Mouse (Mus musculus) hindbrain, embryonic 16.5 days (tissue): ENCODE measurements around the gene Gna12. TPM values are rescaled to one million over a fixed set of nuclear protein-coding genes. Genes with fewer than 3 reads are reported as not detected.

ENCODE experiments used
- ATAC-seq: fragments of 200-750 bp; cut with Nextera tagmentation; 2 replicates; pipeline ENCODE4 v1.8.0; 2017; ENCODE audit warnings: moderate TSS enrichment, moderate library complexity
- H3K27ac ChIP-seq: fragments of 300-500 bp; sonication (generic); 2 replicates; pipeline ENCODE4 v1.5.1; 2014; ENCODE audit warnings: low read depth, mild to moderate bottlenecking, control low read depth, low read length, moderate library complexity
- H3K27me3 ChIP-seq: fragments of 300-500 bp; sonication (generic); replicated peaks from 2 replicates; pipeline ENCODE4 v1.6.1; 2014; ENCODE audit warnings: low read length; ENCODE audit not compliant: control insufficient read depth, insufficient read depth
- H3K36me3 ChIP-seq: fragments of 300-500 bp; sonication (generic); 2 replicates; pipeline ENCODE4 v1.6.1; 2014; ENCODE audit warnings: mild to moderate bottlenecking, low read length, moderate library complexity, mixed read lengths; ENCODE audit not compliant: control insufficient read depth, insufficient read depth
- H3K4me1 ChIP-seq: fragments of 300-500 bp; sonication (generic); 2 replicates; pipeline ENCODE4 v1.6.1; 2014; ENCODE audit warnings: low read depth, low read length; ENCODE audit not compliant: control insufficient read depth, insufficient read depth
- H3K4me2 ChIP-seq: fragments of 300-500 bp; sonication (generic); 2 replicates; pipeline ENCODE4 v1.6.1; 2014; ENCODE audit warnings: mild to moderate bottlenecking, low read length, control low read depth, moderate library complexity
- H3K4me3 ChIP-seq: fragments of 300-500 bp; sonication (generic); 2 replicates; pipeline ENCODE4 v1.5.1; 2014; ENCODE audit warnings: mild to moderate bottlenecking, low read length, control low read depth, moderate library complexity
- H3K9ac ChIP-seq: fragments of 300-500 bp; sonication (generic); 2 replicates; pipeline ENCODE4 v1.6.1; 2014; ENCODE audit warnings: low read depth, mild to moderate bottlenecking, control low read depth, low read length, moderate library complexity
- H3K9me3 ChIP-seq: fragments of 300-500 bp; sonication (generic); 2 replicates; pipeline ENCODE4 v1.6.1; 2014; ENCODE audit warnings: mild to moderate bottlenecking, low read length, moderate library complexity; ENCODE audit not compliant: control insufficient read depth
- WGBS: fragments of 180-500 bp; shearing (Covaris S2); extraction: QIAGEN DNeasy Blood & Tissue Kit; methylation state at CpG from one replicate; pipeline ENCODE4 v1.1.7; 2014; 5-methylcytosine and 5-hydroxymethylcytosine counted together
- polyA plus RNA-seq: library from polyadenylated mRNA; unstranded; fragments of >200 nt; fragmentation: Nextera tagmentation; extraction: Ambion mirVana; gene quantifications from 2 replicates; pipeline ENCODE4 v1.2.1, GENCODE M21; 2015

Gene Gna12
- polyA plus RNA-seq, 1 experiment from 2014 or later: 11.1 TPM

- H3K4me1 ChIP-seq: peaks cover 43% of the 10 kb centered on the region
- no peak for ATAC-seq
- H3K27ac ChIP-seq: no peak overlapping the region
Measured at GRCm38 (mm10) chr5:140795176-140795575, 35.1 kb downstream of the Gna12 start.

DNA sequence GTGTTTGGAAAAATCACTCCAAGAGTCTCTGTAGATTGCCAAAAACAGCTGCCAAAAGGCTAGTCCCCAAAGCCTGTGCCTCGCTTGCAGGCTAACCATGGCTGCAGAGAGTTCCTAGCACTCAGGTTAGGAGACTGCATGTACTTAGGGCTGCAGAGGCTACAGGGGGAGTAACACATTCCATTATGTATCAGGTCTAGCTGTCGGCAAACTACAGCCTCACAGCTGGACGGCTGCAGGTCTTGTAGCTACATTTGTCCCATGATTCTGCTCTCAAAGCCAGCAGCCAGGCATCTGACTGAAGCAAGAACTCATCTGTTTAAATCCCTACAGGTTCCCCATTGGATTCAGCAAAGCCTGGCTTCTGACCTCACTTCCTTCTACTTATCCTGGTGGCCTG, 35.5 kb downstream of the Gna12 start:
- H3K9ac ChIP-seq: no peak overlapping the region

More at GRCm38 (mm10) chr5:140795176-140795575, 35.1 kb downstream of the Gna12 start:
- H3K27me3 ChIP-seq: no peaks in the 10 kb centered on the region
- no peaks in the 10 kb centered on the region for H3K36me3 ChIP-seq
- H3K9me3 ChIP-seq: no peaks in the 10 kb centered on the region
- H3K4me3 ChIP-seq: no peak overlapping the region
- no peak overlapping the region for H3K9ac ChIP-seq
- H3K4me2 ChIP-seq: no peak overlapping the region
- 61% methylated on average over 2 of the region's 2 CpGs for WGBS

GRCm38 (mm10) chr5:140792233-140792632, 38.0 kb downstream of the Gna12 start:
- H3K9ac ChIP-seq: no peak overlapping the region
- H3K27ac ChIP-seq: peak overlapping the region; percentile 87
- 58% methylated on average over 5 of the region's 5 CpGs for WGBS
- no peak overlapping the region for H3K4me2 ChIP-seq
- H3K4me1 ChIP-seq: peaks cover 42% of the 10 kb centered on the region
- no peak for ATAC-seq
- H3K27me3 ChIP-seq: no peaks in the 10 kb centered on the region
- H3K36me3 ChIP-seq: no peaks in the 10 kb centered on the region
- H3K9me3 ChIP-seq: no peaks in the 10 kb centered on the region
- H3K4me3 ChIP-seq: no peak overlapping the region

More for the DNA sequence above, 35.5 kb downstream of the Gna12 start:
- H3K4me2 ChIP-seq: no peak overlapping the region
- no peaks in the 10 kb centered on the region for H3K27me3 ChIP-seq
- peaks cover 47% of the 10 kb centered on the region for H3K4me1 ChIP-seq
- 35% methylated on average over 3 of the region's 3 CpGs for WGBS
- H3K36me3 ChIP-seq: no peaks in the 10 kb centered on the region
- no peak overlapping the region for H3K4me3 ChIP-seq
- no peak for ATAC-seq
- no peaks in the 10 kb centered on the region for H3K9me3 ChIP-seq
- H3K27ac ChIP-seq: 0 out of 2 replicates have a peak overlapping the region, but pooled peaks have one; percentile 32

GRCm38 (mm10) chr5:140790937-140791877, 39.0 kb downstream of the Gna12 start:
- H3K4me2 ChIP-seq: peak overlapping the region; percentile 25; the same call in 1 of the 2 replicates
- peak overlapping the region; percentile 25; the same call in 1 of the 2 replicates for H3K9ac ChIP-seq
- peak overlapping the region; percentile 87 for H3K27ac ChIP-seq
- H3K4me1 ChIP-seq: peaks cover 42% of the 10 kb centered on the region
- peak; percentile 79 for ATAC-seq
- H3K36me3 ChIP-seq: no peaks in the 10 kb centered on the region
- no peak overlapping the region for H3K4me3 ChIP-seq
- WGBS: 31% methylated on average over 9 of the region's 9 CpGs
- no peaks in the 10 kb centered on the region for H3K9me3 ChIP-seq
- H3K27me3 ChIP-seq: no peaks in the 10 kb centered on the region

GRCm38 (mm10) chr5:140790392-140790791, 39.8 kb downstream of the Gna12 start:
- no peaks in the 10 kb centered on the region for H3K27me3 ChIP-seq
- ATAC-seq: no peak
- peak overlapping the region; percentile 87 for H3K27ac ChIP-seq
- H3K9ac ChIP-seq: no peak overlapping the region
- WGBS: 56% methylated on average over 2 of the region's 2 CpGs
- peaks cover 42% of the 10 kb centered on the region for H3K4me1 ChIP-seq
- no peaks in the 10 kb centered on the region for H3K9me3 ChIP-seq
- H3K4me3 ChIP-seq: no peak overlapping the region
- H3K4me2 ChIP-seq: no peak overlapping the region
- H3K36me3 ChIP-seq: no peaks in the 10 kb centered on the region

DNA sequence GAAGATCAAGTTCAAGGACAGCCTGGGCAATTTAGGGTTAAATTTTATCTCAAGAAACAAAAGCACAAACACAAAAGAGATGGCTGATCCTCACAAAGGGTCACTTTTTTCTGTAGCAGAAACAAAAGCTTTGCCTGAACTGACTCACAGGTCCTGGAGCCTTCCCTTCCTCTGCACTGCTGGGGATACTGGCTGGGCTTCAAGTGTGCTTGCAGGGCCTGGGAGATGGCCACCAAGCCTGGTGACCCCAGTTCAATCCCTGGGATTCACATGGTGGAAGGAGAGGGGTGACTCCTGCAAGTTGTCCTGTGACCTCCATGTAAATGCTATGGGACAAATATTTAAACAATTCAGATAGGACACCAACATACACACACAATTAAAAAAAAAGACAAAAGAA, 40.7 kb downstream of the Gna12 start:
- H3K4me2 ChIP-seq: no peak overlapping the region
- no peak for ATAC-seq
- H3K4me1 ChIP-seq: peaks cover 34% of the 10 kb centered on the region
- no peak overlapping the region for H3K9ac ChIP-seq
- H3K36me3 ChIP-seq: 0 out of 2 replicates have a peak, but pooled peaks cover under 1% of the 10 kb centered on the region
- no peaks in the 10 kb centered on the region for H3K27me3 ChIP-seq
- no peak overlapping the region for H3K4me3 ChIP-seq
- peak overlapping the region; percentile 41 for H3K27ac ChIP-seq
- no peaks in the 10 kb centered on the region for H3K9me3 ChIP-seq

- peaks cover 16% of the 10 kb centered on the region for H3K36me3 ChIP-seq
- H3K27me3 ChIP-seq: no peaks in the 10 kb centered on the region
- H3K9me3 ChIP-seq: no peaks in the 10 kb centered on the region
- peak; percentile 67; the same call in 1 of the 2 replicates for ATAC-seq
- no peak overlapping the region for H3K4me3 ChIP-seq
- WGBS: 81% methylated on average over 13 of the region's 13 CpGs
- H3K4me1 ChIP-seq: peaks cover 7% of the 10 kb centered on the region; the same call in 1 of the 2 replicates
- H3K27ac ChIP-seq: 0 out of 2 replicates have a peak overlapping the region, but pooled peaks have one; percentile 14
- no peak overlapping the region for H3K4me2 ChIP-seq
- no peak overlapping the region for H3K9ac ChIP-seq
Measured at GRCm38 (mm10) chr5:140785240-140785872, 44.9 kb downstream of the Gna12 start.

DNA sequence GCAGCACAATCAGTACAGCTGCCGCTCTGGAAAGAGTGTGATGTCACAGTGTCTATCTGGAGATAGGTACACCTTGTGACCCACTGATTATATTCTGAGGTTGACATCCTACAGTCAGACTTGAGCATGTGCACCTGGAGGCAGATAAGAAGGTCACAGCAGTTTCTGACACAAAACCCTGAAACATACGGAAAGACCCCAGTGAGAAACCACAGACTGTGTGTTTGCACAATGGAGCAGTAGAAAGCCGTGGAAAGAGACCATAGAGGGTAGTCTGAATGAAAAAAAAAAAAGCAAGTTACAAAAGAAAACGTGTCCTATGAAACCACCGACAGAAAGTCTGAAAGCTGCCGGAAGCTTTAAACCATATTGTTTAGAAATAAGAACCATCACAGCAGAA, 45.9 kb downstream of the Gna12 start:
- no peaks in the 10 kb centered on the region; the same call in 1 of the 2 replicates for H3K4me1 ChIP-seq
- H3K9me3 ChIP-seq: no peaks in the 10 kb centered on the region
- H3K9ac ChIP-seq: no peak overlapping the region
- 89% methylated on average over 6 of the region's 6 CpGs for WGBS
- no peak overlapping the region for H3K4me3 ChIP-seq
- peaks cover 16% of the 10 kb centered on the region for H3K36me3 ChIP-seq
- no peak overlapping the region for H3K4me2 ChIP-seq
- no peak overlapping the region for H3K27ac ChIP-seq
- no peaks in the 10 kb centered on the region for H3K27me3 ChIP-seq
- no peak for ATAC-seq

DNA sequence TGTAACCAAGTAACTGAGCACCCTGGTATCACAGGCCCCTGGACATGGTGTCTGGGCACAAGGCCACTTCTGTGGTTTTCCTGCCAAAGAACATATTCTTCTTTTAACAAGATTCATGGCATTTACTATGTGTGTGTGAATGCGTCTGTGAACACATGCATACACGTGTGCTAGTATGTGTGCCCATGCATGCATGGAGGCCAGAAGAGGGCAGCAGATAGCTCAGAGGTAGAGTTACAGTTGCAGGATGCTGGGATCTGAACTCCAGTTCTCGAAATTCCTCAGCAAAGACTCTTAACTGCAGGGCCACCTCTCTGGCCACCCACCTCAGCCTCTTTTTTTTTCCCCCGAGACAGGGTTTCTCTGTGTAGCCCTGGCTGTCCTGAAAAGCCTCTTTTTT, 46.7 kb downstream of the Gna12 start:
- no peak overlapping the region for H3K4me3 ChIP-seq
- H3K9ac ChIP-seq: no peak overlapping the region
- no peaks in the 10 kb centered on the region; the same call in 1 of the 2 replicates for H3K4me1 ChIP-seq
- no peaks in the 10 kb centered on the region for H3K9me3 ChIP-seq
- no peak for ATAC-seq
- WGBS: 93% methylated on average over 4 of the region's 4 CpGs
- H3K27ac ChIP-seq: no peak overlapping the region
- peaks cover 18% of the 10 kb centered on the region for H3K36me3 ChIP-seq
- H3K27me3 ChIP-seq: no peaks in the 10 kb centered on the region
- H3K4me2 ChIP-seq: no peak overlapping the region
